In genomic region chr3:62159031-62159430, GRCm38 (mm10) we compare ENCODE assay signal across 8 mouse cellular contexts.
DNase-seq lines count a peak whose midpoint lies in the region; ATAC-seq lines count a peak whose summit lies in the region.

No protein-coding gene starts in this region.

- H3K36me3 ChIP-seq in limb, embryonic 10.5 days, result no peaks in the 10 kb centered on the region
- no peaks in the 10 kb centered on the region for H3K36me3 ChIP-seq in midbrain, embryonic 11.5 days (ENCODE audit: control insufficient read depth, insufficient read depth, low read length)

- peak; percentile 3 for DNase-seq in left cerebral cortex, adult 11 months (ENCODE audit: low spot score)
- DNase-seq in left cerebral cortex, adult 8-10 months (ENCODE audit: low spot score in 2 of 2), result no peak
- DNase-seq in adrenal gland, postnatal 4 days (ENCODE audit: low spot score in 2 of 2), result peak; percentile 37 to 41
- peak; percentile 90 for DNase-seq in limb, embryonic 10.5 days (ENCODE audit: low spot score)
- DNase-seq in midbrain, embryonic 11.5 days (ENCODE audit: low spot score, missing footprints), result peak; percentile 92
- peak; percentile 99 for DNase-seq in testis, postnatal 10 days (ENCODE audit: low spot score)

- H3K27ac ChIP-seq in limb, embryonic 10.5 days, result no peak overlapping the region
- H3K27ac ChIP-seq in midbrain, embryonic 11.5 days (ENCODE audit: low read depth, low read length), result no peak overlapping the region

- H3K9me3 ChIP-seq in limb, embryonic 10.5 days (replicated peaks), result peaks cover 12% of the 10 kb centered on the region
- peaks cover 11% of the 10 kb centered on the region; the same call in 1 of the 2 replicates for H3K9me3 ChIP-seq in midbrain, embryonic 11.5 days (ENCODE audit: control insufficient read depth, low read length)

- H3K4me1 ChIP-seq in limb, embryonic 10.5 days, result no peaks in the 10 kb centered on the region
- H3K4me1 ChIP-seq in midbrain, embryonic 11.5 days (ENCODE audit: control insufficient read depth, insufficient read depth, low read length), result no peaks in the 10 kb centered on the region

- WGBS in limb, embryonic 10.5 days, result 65% methylated on average over 22 of the region's 22 CpGs
- 55% methylated on average over 22 of the region's 22 CpGs for WGBS in midbrain, embryonic 11.5 days

- H3K27me3 ChIP-seq in limb, embryonic 10.5 days (ENCODE audit: low read depth, poor library complexity, severe bottlenecking), result no peaks in the 10 kb centered on the region
- H3K27me3 ChIP-seq in midbrain, embryonic 11.5 days (ENCODE audit: control insufficient read depth, insufficient read depth, low read length), result no peaks in the 10 kb centered on the region

- H3K4me2 ChIP-seq in midbrain, embryonic 11.5 days, result no peak overlapping the region

- peak; percentile 80 for ATAC-seq in erythroid progenitor cell, adult 5-6 weeks (replicated peaks; ENCODE audit: low FRiP score, poor library complexity, severe bottlenecking)
- ATAC-seq in hematopoietic stem cell, adult 5-6 weeks (replicated peaks in 1 of 2; ENCODE audit: insufficient read depth in 1 of 2, low FRiP score in 2 of 2, low TSS enrichment in 1 of 2, low read depth in 1 of 2, poor library complexity in 2 of 2, severe bottlenecking in 2 of 2), result peak; percentile 69 to 87
- ATAC-seq in midbrain, embryonic 11.5 days (ENCODE audit: low FRiP score), result peak; percentile 96

- no peak overlapping the region for H3K9ac ChIP-seq in midbrain, embryonic 11.5 days (ENCODE audit: low read length)

- no peak overlapping the region for H3K4me3 ChIP-seq in limb, embryonic 10.5 days
- no peak overlapping the region for H3K4me3 ChIP-seq in midbrain, embryonic 11.5 days (ENCODE audit: low read depth, low read length)

Comparison
In these comparisons a context has a peak if more than half of its experiments do, and no peak if none do; other contexts are left out.
1. DNase-seq: peak in left cerebral cortex, adult 11 months (single experiment), adrenal gland, postnatal 4 days (2 of 2), limb, embryonic 10.5 days (single experiment), midbrain, embryonic 11.5 days (single experiment) and testis, postnatal 10 days (single experiment); none in left cerebral cortex, adult 8-10 months (0 of 2).
2. Peak in every context shown above with its lines, with median percentiles within 50 percentile points of each other: ATAC-seq.